Mouse (Mus musculus): Measurements from ENCODE around the gene Fbxo6.

GRCm38 (mm10) chr4:148192707-148193245 is 40.8 kb upstream of the Fbxo6 start:
- TF ChIP-seq POLR2A (IDR thresholded peaks at IDR 0.05; ENCODE audit: insufficient read length, low read depth) (no peak), POLR2AphosphoS2 (IDR thresholded peaks at IDR 0.05; ENCODE audit: insufficient read length, low read depth) (no peak), MAX (IDR thresholded peaks at IDR 0.05; ENCODE audit: low read depth) (no peak), E2F4 (IDR thresholded peaks at IDR 0.05; ENCODE audit: insufficient read depth) (no peak), USF1 (IDR thresholded peaks at IDR 0.05; ENCODE audit: low read depth) (no peak), TCF12 (IDR thresholded peaks at IDR 0.05; ENCODE audit: insufficient read depth, poor library complexity, severe bottlenecking) (no peak)

Measured in myocyte (in vitro differentiated cells).